Mouse (Mus musculus) hindlimb bud, embryonic 11.5 days (tissue): Measurements from ENCODE around the gene Slc41a1.

ENCODE experiments used
- DNase-seq: peaks from one replicate; pipeline ENCODE4 v3.0.0-alpha.2; 2012; ENCODE audit warnings: low read depth, low spot score; ENCODE audit errors: extremely low spot score

Slc41a1 gene

GRCm38 (mm10) chr1:131824528-131825181 lies 2.6 kb upstream of the Slc41a1 start:
- DNase-seq, result no peak

DNA sequence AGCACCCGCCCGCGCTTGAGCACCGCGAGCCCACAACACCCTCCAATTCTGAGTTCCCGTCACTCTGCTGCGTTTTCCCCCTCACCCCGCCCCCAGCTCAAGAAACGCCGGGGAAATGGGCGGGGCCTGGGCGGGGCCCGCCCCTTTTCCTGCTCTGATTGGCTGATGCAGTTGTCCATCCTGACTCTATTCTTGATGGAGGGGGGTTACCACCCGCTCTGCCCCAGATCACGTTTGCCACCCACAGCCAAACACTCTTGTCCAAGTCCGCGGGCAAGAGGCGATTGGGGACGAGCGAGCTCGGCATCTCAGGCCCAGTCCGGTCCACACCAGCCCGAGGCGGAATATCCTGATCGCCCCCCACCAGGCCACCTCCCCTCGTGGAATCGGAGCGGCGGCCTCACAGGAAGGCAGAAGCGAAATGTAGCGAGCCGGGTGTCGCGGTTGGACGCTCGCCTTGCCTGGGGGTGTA lies 530 bp downstream of the Slc41a1 start:
- DNase-seq, result peak; percentile 94

- no peak for DNase-seq
These were observed 1.2 kb downstream of the Slc41a1 start for GRCm38 (mm10) chr1:131828297-131829126.

DNA sequence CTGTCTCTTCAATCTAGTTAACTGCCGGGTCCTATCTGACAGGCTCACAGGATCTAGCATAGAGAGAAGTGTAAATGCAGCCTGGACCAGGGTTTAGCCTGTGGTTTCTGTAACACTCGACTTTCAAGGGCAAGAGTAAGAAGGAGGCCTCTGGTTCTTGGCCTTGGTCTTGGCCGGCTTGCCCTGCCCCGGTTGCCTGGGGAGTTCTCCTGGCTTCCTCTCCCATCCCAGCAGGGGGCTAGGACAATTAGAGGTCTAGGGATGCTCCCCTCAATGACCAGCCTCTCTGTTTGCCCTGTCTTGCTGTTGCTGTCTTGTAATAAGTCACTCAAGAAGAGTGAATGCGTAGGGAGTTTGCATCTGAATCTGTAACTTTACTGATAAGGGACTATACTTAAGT lies 2.0 kb downstream of the Slc41a1 start:
- DNase-seq, result no peak

DNA sequence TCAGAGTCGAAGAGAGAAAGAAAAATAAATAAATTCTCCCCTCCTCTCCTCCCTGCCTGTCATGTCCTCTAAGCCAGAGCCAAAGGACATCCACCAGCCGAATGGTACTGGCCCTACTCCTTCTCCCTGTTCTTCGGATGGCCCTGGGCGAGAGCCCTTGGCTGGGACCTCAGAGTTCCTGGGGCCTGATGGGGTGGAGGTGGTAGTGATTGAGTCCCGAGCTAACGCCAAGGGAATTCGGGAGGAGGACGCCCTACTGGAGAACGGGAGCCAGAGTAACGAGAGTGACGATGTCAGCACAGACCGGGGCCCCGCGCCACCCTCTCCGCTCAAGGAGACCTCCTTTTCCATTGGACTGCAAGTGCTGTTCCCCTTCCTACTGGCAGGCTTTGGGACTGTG lies 3.3 kb downstream of the Slc41a1 start:
- no peak for DNase-seq

- DNase-seq, result no peak
These were observed 3.8 kb downstream of the Slc41a1 start for GRCm38 (mm10) chr1:131830971-131831641.

DNA sequence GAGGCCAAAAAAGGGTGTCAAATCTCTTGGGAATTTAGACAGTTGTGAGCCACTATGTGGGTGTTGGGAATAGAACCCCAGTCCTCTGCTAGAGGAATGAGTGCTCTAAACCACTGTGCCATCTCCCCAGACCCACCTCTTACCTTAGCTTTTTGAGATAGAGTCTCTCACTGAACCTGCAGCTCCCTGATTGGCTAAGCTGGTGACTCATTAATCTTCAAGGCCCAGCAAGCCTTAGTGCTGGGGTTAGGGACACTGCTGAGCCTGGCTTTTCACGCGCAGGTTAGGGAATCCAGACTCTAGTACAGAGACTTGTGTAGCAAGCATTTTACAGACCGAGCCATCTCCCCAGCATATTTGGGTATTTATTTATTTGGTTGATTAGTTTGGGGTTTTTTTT lies 9.7 kb downstream of the Slc41a1 start:
- no peak for DNase-seq

DNA sequence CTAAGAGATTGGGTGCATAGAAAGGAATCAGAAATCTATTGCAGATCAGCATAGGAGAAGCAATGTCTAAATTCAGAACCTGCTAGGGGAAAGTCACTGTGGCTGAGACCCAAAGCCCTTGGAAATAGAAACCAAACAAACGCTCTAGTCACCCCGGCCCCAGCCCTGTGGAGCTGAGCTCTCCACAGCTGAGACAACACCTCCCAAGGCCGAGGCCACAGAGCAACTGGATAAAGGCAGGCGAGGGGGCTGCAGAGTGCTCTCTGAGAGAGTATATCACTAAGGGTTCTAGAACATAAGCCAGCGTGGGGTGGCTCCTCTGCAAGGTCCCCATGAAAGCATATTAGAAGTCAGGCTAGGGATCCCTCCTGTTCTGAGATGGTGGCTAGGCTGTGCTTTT lies 11.2 kb downstream of the Slc41a1 start:
- no peak for DNase-seq

- no peak for DNase-seq
These were observed 12.0 kb downstream of the Slc41a1 start for GRCm38 (mm10) chr1:131839279-131839678.

- DNase-seq, result no peak
These were observed 14.9 kb downstream of the Slc41a1 start for GRCm38 (mm10) chr1:131842221-131842620.

- no peak for DNase-seq
These were observed 16.5 kb downstream of the Slc41a1 start for GRCm38 (mm10) chr1:131843758-131844157.

DNA sequence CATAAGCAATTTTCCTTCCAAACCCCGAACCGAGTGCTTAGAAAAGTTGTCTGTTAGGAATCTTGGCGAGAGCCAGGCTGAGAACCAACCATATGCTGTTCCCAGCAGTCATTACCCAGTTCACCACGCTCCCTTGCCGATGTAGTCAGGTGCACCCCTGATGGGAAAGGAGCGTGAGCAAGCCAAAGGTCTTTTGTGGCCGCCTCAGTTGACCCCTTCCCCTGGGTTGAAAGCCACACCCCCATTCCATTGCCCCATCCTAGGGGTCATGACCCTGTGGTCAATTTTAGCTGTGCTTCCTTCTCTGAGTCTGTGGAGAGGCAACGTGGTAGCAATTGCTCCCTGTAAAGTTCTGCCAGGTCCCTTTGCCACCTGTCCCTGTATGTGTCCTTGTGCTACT lies 17.6 kb downstream of the Slc41a1 start:
- DNase-seq, result no peak

GRCm38 (mm10) chr1:131846255-131846654 lies 19.0 kb downstream of the Slc41a1 start:
- no peak for DNase-seq

GRCm38 (mm10) chr1:131861811-131862210 lies 34.5 kb downstream of the Slc41a1 start:
- DNase-seq, result no peak

GRCm38 (mm10) chr1:131865596-131865995 lies 38.3 kb downstream of the Slc41a1 start:
- DNase-seq, result no peak

DNA sequence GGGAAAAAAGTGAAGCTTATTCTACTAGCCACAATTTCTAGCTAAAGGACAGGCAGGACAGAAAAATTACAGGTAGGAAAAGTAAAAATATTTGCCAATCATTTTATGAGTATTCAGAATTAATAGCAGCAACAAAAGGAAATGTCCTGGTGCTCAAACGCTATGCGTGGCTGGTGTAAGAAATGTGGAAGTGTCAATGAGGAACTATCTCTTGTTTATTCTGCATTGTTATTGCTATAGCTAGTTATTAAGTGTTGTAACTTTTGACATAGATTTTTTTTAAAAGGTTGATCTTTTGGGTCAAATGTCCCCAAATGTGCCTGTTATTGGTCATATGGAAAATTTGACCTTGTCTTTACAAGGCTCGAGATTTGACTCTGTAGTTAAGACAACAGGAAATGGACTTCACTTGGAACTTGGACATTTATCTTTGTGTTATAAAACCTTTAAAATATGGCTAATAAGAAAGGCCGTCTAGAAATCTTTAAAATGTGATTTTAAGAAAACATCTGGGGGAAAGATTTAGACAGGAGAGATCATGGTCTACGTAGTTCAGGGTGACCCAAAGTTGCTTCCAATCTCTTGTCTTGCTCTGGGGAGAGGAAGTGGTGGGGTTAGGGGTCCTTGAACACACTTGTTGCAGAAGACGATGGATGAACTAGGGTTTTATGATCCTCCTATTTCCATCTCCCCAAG lies 39.2 kb downstream of the Slc41a1 start:
- no peak for DNase-seq

- DNase-seq, result peak; percentile 80
These were observed 40.0 kb downstream of the Slc41a1 start, which contains the start of gene Rab29 for GRCm38 (mm10) chr1:131867093-131867945. Rab29 (plus strand) TSS chr1:131867224.

GRCm38 (mm10) chr1:131867946-131868290 lies 40.6 kb downstream of the Slc41a1 start:
- DNase-seq, result no peak

- no peak for DNase-seq
These were observed 42.3 kb downstream of the Slc41a1 start for GRCm38 (mm10) chr1:131869561-131869960.

DNA sequence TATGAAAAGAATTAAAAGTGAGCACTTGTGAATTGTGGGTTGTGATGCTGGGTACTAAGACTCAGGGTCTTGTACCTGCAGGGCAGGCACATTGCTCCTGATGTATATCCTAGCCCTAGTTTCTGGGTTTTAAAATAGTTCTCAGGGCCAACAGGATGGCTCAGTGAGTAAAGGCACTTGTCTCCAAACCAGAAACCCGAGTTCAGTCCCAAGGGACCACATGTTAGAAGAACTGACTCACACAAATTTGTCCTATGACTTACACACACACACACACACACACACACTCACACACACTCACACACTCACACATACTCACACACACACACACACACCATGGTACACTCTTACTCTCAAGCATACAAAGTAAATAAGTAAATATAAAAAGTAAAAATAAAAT lies 45.6 kb downstream of the Slc41a1 start:
- no peak for DNase-seq
